Mouse (Mus musculus) cortical plate, adult 2 months (tissue): ENCODE data around the gene Rnf123.

Source experiments
- CTCF ChIP-seq: fragments of 200-500 bp; IDR thresholded peaks from 2 replicates; pipeline ENCODE4 v1.5.1; 2011; ENCODE audit warnings: mild to moderate bottlenecking, control low read depth, low read length; ENCODE audit not compliant: insufficient read depth; ENCODE audit errors: extremely low read depth
- POLR2A ChIP-seq: fragments of 200-500 bp; IDR thresholded peaks from 2 replicates; pipeline ENCODE4 v1.6.1; 2011; ENCODE audit warnings: mild to moderate bottlenecking, low read length, control low read depth; ENCODE audit not compliant: insufficient read depth; ENCODE audit errors: extremely low read depth

GRCm38 (mm10) chr9:108067199-108067598 is 15.9 kb downstream of the Rnf123 start:
- TF ChIP-seq POLR2A, result no peak
- TF ChIP-seq CTCF, result no peak
